Mouse (Mus musculus): ENCODE data around the gene Agt.

Agt gene

DNA sequence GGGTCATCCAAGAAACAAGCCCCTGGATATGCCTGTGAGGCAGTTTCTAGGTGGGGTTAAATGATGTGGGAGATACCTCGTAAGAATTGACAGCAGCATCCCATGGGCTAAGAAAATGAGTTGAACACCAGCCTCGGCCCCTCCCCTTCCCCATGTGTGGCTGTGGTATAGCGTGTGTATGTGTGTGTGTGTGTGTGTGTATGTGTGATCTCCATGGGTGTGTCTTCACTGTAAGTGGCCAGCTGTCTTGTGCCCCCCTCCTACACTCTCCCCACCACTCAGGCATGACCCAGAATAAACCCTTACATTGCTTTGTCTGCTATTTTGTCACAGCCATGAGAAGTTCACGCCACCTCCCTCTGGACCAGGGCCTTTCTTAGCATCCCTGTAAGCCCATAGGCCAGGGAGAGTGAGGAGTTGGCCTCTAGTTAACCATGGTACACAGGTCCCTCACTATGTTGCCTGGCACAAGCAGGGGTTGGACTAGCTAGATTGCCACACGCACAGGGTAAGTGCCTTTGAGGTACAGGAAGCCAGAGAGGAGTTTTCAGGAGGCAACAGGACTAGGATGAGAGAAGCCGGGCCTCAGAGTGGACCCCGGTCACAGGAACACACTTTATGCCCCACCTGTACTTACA, 14.3 kb downstream of the Agt start:
- DNase-seq (ENCODE audit: low read depth, low spot score) = no peak

DNA sequence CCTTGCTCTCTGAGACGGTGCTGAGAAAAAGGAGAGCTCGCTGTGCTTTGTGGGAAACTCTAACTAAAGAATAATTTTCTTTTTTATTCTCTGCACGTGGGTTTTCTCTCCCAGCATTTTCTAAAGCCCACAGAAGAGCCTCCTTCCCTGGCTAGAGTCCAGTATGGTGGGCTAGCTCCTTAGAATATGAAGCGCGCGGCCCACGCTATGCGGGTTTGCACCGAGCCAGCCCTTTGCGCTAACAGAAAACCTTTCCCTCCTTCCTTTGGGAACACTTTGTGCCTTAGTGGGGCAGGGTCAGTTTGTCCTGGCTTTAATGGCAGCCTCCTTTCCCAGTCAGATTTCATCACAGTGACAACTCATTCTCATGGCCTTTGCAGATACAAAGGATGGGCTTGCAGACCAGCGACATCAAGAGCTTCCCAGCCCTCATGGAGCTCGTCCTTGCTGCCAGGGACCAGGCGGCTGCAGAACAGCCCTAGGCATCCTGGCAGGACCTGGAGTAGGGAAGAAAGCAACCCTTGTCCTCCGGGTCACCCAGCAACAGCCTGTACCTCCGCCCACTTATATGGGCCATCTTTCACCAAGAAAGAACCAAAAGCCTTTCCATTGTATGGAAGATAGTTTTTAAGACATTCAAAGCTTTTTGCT, 18.4 kb downstream of the Agt start:
- no peak for DNase-seq (ENCODE audit: low read depth, low spot score)

DNA sequence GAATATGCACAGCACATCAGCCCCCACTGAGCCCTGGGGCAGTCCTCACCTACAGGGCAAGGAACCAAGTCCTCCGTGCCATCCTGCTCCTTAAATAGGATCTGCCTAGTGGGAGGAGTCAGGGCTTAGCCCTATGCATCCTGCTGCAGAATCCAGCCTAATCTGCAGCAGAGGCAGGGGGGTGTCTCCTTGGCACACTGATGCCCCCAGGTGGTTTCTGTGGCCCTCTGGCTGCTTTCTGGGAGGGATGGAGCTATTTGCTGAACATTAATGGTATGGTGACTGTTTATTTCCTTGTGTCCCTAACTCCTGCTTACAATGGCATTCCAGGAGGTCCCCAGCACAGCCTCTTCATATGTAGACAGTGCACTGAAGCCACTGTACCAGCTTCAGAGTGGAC, 21.3 kb downstream of the Agt start:
- no peak for DNase-seq (ENCODE audit: low read depth, low spot score)

GRCm38 (mm10) chr8:124547269-124547668, 22.2 kb downstream of the Agt start:
- no peak for DNase-seq (ENCODE audit: low read depth, low spot score)

DNA sequence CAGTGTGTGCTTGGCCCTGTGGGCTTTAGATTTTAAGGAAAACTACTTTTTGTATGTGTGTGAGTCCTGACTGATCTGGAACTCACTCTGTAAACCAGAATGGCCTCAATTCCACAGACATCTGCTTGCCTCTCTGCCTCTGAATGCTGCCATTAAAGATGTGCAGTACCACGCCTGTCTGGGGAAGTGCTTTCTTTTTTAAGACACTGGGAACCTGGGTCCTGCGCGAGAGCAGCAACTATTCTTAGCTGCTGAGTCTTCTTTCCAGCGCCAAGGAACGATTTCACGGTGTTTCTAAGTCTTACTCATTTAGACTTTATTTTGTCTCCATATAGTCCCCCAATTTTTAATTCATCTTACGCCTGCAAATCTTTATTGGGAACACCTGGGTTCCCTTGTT, 22.7 kb downstream of the Agt start:
- no peak for DNase-seq (ENCODE audit: low read depth, low spot score)

DNA sequence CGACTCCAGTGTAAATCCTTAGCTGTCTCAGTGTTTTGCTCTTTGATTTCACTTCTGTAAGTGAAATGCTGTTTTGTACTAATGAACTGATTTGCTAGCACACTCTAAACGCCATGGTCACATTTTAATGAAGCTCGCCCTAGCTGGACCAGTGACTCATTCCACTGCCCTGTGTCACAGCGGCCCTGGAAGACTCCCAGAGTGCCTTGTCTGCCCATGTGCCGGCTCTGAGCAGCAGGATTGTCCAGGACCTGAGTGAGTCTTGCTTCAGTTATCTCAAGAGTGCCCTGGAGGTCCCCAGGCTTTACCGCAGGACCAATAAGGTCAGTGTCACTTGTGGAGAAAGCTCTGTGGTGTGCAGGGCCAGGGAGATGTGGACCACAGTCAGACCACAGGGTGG, 23.1 kb downstream of the Agt start:
- DNase-seq (ENCODE audit: low read depth, low spot score) = no peak

- DNase-seq (ENCODE audit: low read depth, low spot score) = no peak
These were observed 26.2 kb downstream of the Agt start for GRCm38 (mm10) chr8:124543272-124543671.

DNA sequence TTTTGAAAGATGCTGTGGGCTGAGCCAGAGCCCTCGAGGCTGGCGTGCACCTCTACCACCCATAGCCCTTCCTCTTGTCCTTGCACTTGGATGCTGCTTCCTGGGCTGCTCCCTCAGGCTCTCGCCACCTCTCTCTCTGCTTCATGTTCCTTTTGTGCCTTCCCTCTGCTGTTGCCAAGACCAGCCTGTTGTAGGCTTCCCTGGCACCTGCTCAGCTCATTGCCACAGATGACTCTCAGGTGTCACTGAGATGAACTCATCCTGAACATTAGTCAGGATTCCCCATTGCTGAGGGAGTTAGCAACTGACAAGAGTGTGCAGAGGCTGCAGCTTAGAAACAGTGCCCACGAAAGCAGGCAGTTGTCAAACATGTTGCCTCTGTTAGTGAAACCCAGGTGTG, 27.5 kb downstream of the Agt start:
- DNase-seq (ENCODE audit: low read depth, low spot score) = no peak

DNA sequence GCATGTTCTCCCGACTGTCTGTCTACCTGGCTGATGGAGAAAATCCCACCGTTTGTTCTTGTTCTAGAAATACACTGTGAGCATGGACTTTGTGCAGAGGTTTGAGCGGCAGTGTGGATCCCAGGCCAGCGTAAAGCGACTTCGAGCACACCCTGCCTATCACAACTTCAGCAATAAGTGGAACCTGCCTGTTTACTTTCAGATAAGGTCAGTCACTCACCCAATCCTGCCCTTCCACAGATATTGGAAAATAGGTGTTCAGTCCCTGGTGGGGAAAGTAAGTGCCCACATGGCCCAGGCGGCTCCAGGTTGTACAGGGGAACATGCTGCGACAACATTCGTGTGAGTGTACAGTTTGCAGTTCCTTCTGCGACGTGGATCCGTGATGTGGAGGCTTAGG, 28.6 kb downstream of the Agt start:
- no peak for DNase-seq (ENCODE audit: low read depth, low spot score)

- DNase-seq (ENCODE audit: low read depth, low spot score) = peak; percentile 45
These were observed 34.1 kb downstream of the Agt start for GRCm38 (mm10) chr8:124535451-124535850.

DNA sequence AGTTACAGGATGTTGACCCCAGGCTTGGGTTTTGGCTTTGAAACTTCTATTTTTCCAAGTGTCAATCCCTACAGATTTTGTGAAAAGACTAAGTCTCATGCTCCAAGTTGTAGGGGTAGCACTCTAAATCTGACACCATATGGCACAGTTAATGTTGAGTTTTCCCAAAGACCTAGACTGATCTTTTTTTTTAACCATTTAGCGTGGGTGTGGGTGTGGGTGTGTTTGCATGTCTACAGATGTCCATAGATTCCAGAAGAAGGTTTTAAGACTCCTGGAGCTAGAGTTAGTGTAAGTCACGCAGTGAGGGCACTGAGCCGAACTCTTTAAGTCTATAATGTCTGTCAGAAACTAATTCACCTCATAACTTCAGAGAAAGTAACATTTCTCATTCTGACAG, 36.9 kb downstream of the Agt start:
- no peak for DNase-seq (ENCODE audit: low read depth, low spot score)

DNA sequence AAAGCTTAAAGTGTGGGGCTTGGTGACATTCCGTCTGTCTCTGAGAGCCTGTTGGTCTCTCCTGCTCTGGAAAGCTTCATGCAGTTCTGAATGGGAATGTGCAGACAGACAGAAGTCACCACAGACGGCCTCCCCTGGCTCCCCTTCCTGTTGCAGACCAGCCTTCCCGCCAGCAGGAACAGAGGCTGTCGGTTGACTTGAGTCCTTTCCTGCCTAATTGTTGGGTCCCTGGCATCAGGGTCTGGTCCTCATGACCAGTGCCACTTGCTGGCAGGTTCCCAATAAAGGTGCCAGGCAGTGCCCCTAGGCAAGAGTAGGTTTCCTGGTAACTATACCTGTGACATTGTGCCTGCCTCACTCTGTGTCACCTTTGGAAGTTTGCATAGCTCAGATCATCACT, 38.5 kb downstream of the Agt start:
- DNase-seq (ENCODE audit: low read depth, low spot score) = no peak

DNA sequence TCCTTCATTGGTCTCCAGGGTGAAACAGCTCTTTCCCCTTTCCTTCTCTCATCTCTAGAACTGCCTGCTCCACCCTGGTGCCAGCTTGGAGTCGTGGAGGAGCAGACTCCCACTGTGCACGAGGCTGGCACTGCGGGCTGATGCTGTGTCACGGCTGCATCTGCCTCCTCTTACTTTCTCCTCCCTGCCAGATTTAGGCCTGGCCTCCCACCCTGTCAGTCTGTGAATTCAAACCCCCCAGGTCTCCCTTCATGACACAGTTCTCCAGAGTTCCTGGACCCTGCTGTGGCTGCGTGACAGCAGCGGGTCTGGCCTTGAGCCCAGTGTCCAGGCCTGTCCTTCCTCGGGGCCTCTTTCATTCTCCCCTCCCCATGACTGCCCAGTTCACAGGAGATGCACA, 39.0 kb downstream of the Agt start:
- no peak for DNase-seq (ENCODE audit: low read depth, low spot score)

DNA sequence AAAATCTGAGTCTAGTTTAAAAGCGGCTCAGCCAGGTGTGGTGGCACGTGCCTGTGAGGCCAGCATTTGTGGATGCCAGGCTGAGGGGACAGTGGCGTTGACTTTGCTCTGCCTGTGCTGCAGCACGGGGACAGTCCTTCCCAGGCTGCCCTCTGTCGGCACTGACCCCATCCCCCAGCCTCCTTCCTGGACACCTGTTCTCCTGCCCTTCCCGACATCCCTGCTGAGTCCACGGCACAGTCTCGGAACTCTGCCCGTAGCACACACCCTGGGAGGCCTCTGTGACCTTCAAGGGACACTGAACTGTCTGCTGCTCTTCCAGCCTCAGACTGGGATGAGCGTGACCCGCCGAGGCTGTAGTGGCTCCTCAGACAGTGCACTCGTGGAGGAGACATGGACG, 39.4 kb downstream of the Agt start:
- DNase-seq (ENCODE audit: low read depth, low spot score) = no peak

DNA sequence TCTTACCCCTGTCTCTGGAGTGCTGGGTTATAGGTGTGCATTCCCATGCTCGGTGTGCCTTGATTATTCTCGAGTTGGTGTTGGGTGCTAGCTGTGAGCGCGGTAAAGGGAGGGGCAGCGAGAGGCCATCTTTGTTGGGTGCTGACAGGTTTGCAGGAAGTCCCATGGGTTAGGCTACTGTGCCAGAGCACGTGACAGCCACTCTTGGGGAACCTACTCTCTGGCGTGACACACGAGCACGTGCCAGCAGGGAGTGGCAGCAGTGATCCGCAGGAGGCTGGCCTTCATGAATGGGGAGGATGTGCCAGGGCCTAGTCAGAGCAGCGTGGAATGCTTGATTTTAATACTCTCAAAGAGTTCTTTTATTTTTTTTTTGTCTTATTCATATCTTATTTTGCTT, 43.2 kb downstream of the Agt start:
- DNase-seq (ENCODE audit: low read depth, low spot score) = no peak

- DNase-seq (ENCODE audit: low read depth, low spot score) = no peak
These were observed 47.6 kb downstream of the Agt start for GRCm38 (mm10) chr8:124521946-124522345.

GRCm38 (mm10) chr8:124520249-124521080, 49.0 kb downstream of the Agt start, which contains the start of gene Cog2:
TSS of gene Cog2 (plus strand) at chr8:124520767.
- DNase-seq (ENCODE audit: low read depth, low spot score) = peak; percentile 97

DNA sequence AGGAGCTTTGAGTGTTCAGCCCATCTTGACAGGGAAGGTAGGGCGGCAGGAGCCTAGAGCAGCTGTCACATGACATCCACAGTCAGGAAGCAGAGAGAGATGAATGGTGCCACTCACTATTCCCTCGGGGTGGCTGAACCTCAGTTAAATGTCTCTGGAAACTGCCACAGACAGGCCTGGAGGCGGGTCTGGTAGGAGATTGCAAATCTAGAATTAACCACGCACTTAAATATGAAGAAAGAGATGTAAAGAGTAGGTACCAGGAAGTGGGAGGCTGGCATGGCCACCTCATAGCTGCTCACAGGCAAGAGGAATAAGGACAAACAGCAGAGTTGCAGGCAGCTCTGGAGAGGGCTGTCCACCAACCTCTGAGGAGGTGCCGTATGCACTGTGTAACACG, 52.4 kb downstream of the Agt start:
- DNase-seq (ENCODE audit: low read depth, low spot score) = no peak

DNA sequence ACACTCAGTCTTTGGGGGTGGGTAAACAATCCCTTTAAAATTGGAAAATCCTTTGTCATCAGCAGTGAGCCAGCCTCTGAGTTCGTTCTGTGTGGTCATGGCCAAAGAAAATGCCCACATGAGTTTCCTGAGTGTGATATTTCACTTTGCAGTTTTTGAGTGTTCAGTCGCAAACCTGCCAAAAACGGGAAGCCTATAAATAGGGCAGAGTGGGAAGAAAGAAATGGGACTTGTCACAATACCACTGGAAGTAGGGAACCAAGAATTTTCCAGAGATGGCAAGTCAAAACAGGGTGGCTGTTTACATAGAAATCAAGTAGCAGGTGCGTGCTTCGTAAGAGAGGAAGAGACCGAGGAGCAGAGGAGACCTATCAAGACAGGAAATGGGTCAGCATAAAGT, 53.0 kb downstream of the Agt start:
- DNase-seq (ENCODE audit: low read depth, low spot score) = no peak

DNA sequence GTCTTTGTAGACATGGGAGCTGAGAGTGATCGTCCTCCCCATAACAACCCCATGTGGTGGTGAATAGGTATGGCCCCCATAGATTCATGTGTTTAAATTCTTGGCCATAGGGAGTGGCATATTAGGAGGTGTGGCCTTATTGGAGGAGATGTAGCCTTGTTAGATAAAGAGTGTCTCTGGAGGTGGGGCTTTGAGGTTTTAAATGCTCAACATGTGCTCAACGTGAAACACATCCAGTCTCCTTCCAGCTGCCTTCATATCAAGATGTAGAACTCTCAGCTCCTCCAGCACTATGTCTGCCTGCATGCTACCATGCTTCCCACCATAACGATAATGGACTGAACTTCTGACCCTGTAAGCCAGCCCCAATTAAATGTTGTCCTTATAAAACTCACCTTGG, 53.5 kb downstream of the Agt start:
- DNase-seq (ENCODE audit: low read depth, low spot score) = no peak

- DNase-seq (ENCODE audit: low read depth, low spot score) = no peak
These were observed 60.4 kb downstream of the Agt start for GRCm38 (mm10) chr8:124509156-124509555.

DNA sequence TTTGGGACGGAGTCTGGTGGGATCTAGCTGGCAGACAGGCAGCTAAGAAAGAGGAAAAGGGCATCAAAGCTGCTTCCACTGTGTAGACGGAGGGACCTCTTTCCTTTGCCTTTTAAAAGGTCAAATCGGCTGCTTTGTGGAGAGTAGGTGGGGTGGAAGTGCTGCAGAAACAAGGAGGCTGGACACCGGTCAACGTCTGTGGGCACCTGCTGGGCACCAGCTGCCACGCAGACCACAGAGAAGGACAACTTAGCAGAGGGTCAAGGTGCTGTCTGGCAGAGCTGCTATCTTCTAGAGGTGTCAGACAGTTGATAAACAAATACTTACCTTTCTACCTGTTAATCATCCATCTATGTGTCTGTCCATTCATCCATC, 61.2 kb downstream of the Agt start:
- no peak for DNase-seq (ENCODE audit: low read depth, low spot score)
